Mouse (Mus musculus): Measurements from ENCODE around the gene Hoxb4. TPM values are rescaled to one million over a fixed set of nuclear protein-coding genes. Genes with fewer than 3 reads are reported as not detected.

The Hoxb4 gene
- polyA plus RNA-seq, 1 experiment from 2014 or later, result 7.5 TPM

DNA sequence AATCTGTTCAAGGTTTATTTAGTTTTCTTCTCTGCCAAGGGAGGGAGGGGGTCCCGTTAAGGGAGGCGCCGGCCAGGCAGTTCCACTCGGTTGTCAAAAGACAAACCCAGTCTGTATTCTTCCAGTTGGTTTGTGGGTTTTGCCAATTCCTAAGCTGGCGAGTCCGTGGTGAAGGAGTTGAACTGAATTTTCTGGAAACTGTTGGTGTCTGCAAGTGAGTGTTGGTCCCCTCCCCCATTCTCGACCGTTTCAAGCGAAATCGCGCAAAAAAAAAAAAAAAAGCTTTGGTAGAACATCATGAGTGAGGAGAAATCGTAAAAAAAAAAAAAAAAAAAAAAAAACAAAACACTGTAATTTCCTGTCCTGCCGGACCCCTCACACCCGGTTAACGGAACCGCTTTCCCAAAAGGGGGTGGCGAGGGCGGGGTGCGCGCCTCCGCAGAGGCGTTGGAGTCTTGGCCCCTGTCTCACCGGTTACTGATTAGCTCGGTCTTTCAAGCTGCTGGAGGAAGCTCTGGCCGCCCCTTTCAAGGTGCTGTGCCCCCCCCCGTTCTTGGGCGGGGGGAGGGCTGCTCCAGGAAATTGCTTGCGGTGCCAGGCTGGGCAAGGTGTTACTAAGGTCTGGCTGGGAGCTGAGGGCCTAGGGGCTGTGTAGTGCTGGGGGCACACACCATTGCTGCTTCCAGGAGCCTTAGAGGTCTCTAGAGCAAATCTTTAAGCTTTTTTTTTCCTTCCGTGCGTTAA is 22.8 kb upstream of the Hoxb4 start:
- peak overlapping the region; percentile 99 for H3K4me3 ChIP-seq

DNA sequence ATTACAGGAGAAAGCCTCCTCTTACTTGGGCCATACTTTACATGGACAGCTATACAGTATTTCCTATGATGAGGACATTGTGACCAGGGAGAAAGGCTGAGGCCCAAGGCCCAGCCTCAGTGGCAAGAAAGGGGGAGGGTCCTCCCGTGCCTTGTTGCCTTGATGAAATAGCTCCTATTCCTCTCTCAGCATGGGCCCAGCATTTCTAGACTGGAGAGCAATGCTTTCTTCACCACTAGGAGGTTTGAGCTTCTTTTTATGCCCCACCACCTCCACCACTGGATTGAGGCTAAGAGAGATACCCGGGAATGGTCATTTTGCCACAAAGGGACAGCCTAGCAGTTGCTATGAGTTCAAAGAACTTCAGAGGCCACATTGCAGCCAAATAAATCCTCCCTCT is 21.1 kb upstream of the Hoxb4 start:
- Histone ChIP-seq H3K27ac (replicated peaks) (peak overlapping the region; percentile 100), H3K27me3 (no peaks in the 10 kb centered on the region), H3K36me3 (peaks cover 16% of the 10 kb centered on the region), H3K4me1 (replicated peaks) (peaks cover 51% of the 10 kb centered on the region), H3K4me3 (peak overlapping the region; percentile 99), H3K4me2 (peak overlapping the region; percentile 96), H3K9ac (peak overlapping the region; percentile 100), H3K9me3 (no peaks in the 10 kb centered on the region)
- no peak for ATAC-seq (ENCODE audit: low read depth)
- WGBS, result 11% methylated on average over 2 of the region's 2 CpGs

More for the DNA sequence above, 22.8 kb upstream of the Hoxb4 start:
- Histone ChIP-seq H3K27me3 (no peaks in the 10 kb centered on the region), H3K4me1 (replicated peaks) (peaks cover 49% of the 10 kb centered on the region), H3K9ac (peak overlapping the region; percentile 100), H3K36me3 (no peaks in the 10 kb centered on the region), H3K9me3 (no peaks in the 10 kb centered on the region), H3K27ac (replicated peaks) (peak overlapping the region; percentile 100), H3K4me2 (peak overlapping the region; percentile 96)
- 0% methylated on average over 30 of the region's 30 CpGs for WGBS
- ATAC-seq (ENCODE audit: low read depth), result no peak

DNA sequence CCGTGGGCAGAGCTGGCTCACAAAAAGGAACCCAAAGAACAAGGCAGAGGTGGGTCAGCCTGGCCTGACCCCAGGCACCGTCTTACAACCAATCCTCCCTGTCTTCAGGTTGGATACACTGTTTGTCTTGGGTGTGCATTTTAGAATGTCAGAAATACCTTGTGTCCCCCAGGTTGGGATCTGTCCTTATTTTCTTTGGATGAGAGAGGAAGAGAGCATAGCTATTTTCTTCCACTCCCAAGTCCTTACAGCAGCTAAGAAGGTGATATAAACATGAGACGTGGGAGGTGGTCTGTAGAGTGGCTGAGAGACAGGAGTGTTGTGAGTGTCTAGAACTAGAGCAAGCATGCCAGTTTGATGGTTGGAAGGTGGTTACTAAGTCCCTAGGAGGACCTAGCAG is 20.6 kb upstream of the Hoxb4 start:
- WGBS, result 6% methylated on average over 3 of the region's 3 CpGs
- H3K4me1 ChIP-seq (replicated peaks), result peaks cover 55% of the 10 kb centered on the region
- H3K27me3 ChIP-seq, result no peaks in the 10 kb centered on the region
- peak overlapping the region; percentile 100 for H3K27ac ChIP-seq (replicated peaks)
- no peaks in the 10 kb centered on the region for H3K9me3 ChIP-seq
- no peak for ATAC-seq (ENCODE audit: low read depth)
- peak overlapping the region; percentile 96 for H3K4me2 ChIP-seq
- H3K36me3 ChIP-seq, result peaks cover 21% of the 10 kb centered on the region
- peak overlapping the region; percentile 100 for H3K9ac ChIP-seq
- peak overlapping the region; percentile 99 for H3K4me3 ChIP-seq

DNA sequence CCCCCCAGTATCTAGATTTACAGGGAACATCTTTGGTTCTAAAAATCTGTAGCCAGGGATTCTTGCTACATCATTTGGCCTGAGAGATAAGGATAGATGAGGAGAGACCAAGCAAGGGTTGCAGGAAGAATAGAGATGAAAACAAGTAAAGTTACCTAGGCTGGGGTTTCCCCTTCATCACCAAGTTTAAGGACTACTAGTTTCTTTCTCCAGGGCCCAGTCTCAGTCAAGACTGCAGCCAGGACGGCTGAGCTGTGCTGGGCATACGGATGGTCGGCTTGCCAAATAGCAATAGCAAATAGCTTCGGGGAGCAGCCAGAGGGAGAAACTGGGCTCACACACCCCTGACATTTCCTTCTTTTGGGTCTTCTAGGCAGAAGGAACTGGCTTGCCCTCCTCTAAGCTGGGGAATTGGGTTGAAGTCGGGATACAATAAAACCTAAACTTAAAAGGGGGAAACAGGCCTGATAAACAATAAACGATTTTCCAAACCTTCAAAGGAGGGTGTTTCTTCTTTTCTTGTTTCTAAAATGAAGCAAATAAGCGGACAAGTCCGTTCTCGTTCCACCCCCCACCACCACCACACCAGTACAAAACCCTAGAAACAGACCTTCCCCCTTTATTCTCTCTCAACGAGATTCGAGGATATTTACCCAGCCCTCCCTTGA is 20.0 kb upstream of the Hoxb4 start:
- Histone ChIP-seq H3K27ac (replicated peaks) (peak overlapping the region; percentile 100), H3K4me1 (replicated peaks) (peaks cover 60% of the 10 kb centered on the region), H3K4me2 (peak overlapping the region; percentile 96), H3K27me3 (no peaks in the 10 kb centered on the region), H3K9me3 (no peaks in the 10 kb centered on the region), H3K36me3 (peaks cover 26% of the 10 kb centered on the region), H3K4me3 (peak overlapping the region; percentile 99), H3K9ac (peak overlapping the region; percentile 100)
- WGBS, result 2% methylated on average over 11 of the region's 11 CpGs
- no peak for ATAC-seq (ENCODE audit: low read depth)

DNA sequence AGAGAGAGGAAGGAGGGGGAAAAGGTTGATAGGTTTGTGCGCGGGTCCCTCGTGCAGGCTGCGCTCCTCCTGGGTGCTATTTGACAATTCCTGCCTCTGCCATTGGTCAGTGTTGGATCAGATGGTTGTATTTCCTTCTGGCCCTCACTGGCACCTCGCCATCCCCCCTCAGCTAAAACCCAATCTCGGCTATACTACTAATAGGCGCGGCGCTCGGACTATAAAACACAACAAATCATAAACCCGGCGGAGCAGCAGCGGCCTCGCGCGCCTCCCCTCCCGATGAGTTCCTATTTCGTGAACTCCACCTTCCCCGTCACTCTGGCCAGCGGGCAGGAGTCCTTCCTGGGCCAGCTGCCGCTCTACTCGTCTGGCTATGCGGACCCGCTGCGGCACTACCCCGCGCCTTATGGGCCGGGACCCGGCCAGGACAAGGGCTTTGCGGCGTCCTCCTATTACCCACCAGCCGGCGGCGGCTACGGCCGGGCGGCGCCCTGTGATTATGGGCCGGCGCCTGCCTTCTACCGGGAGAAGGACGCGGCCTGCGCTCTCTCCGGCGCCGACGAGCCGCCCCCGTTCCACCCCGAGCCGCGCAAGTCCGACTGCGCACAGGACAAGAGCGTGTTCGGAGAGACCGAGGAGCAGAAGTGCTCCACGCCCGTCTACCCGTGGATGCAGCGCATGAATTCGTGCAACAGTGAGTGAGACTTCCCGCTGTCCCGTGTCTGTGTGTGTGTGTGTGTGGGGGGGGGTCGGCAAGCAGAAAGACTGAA is 19.0 kb upstream of the Hoxb4 start:
- under 1% methylated on average over 66 of the region's 66 CpGs for WGBS
- no peaks in the 10 kb centered on the region for H3K27me3 ChIP-seq

DNA sequence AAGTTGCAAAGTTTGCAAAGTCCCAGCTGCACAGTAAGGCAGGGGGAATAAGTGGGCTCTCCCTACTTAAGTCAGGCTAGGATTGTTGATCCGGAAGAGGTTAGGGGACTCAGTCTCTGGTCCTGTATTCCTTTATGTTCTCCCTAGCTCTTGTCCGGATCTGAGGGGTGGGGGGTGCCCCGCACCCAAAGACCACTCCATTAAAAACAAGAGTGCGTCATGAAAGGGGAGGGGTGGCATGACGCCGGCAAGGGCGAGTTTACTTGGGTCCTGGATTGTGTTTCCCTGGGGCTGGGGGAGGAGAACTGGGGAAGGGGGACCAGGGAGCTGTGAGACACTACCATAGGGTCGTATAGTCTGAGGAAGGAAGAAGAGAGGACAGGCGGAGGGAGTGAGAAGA is 18.3 kb upstream of the Hoxb4 start:
- peak overlapping the region; percentile 100 for H3K27ac ChIP-seq (replicated peaks)
- H3K9ac ChIP-seq, result peak overlapping the region; percentile 100
- no peak for ATAC-seq (ENCODE audit: low read depth)
- peak overlapping the region; percentile 96 for H3K4me2 ChIP-seq
- peaks cover 74% of the 10 kb centered on the region for H3K4me1 ChIP-seq (replicated peaks)
- WGBS, result 3% methylated on average over 9 of the region's 9 CpGs
- no peaks in the 10 kb centered on the region for H3K9me3 ChIP-seq
- peak overlapping the region; percentile 99 for H3K4me3 ChIP-seq
- H3K27me3 ChIP-seq, result no peaks in the 10 kb centered on the region
- H3K36me3 ChIP-seq, result peaks cover 36% of the 10 kb centered on the region

More for the DNA sequence above, 19.0 kb upstream of the Hoxb4 start:
- peak; percentile 57 for ATAC-seq (ENCODE audit: low read depth)
- Histone ChIP-seq H3K4me1 (replicated peaks) (peaks cover 67% of the 10 kb centered on the region), H3K9me3 (no peaks in the 10 kb centered on the region), H3K27ac (replicated peaks) (peak overlapping the region; percentile 100), H3K4me3 (peak overlapping the region; percentile 99), H3K4me2 (peak overlapping the region; percentile 96), H3K9ac (peak overlapping the region; percentile 100), H3K36me3 (peaks cover 31% of the 10 kb centered on the region)

DNA sequence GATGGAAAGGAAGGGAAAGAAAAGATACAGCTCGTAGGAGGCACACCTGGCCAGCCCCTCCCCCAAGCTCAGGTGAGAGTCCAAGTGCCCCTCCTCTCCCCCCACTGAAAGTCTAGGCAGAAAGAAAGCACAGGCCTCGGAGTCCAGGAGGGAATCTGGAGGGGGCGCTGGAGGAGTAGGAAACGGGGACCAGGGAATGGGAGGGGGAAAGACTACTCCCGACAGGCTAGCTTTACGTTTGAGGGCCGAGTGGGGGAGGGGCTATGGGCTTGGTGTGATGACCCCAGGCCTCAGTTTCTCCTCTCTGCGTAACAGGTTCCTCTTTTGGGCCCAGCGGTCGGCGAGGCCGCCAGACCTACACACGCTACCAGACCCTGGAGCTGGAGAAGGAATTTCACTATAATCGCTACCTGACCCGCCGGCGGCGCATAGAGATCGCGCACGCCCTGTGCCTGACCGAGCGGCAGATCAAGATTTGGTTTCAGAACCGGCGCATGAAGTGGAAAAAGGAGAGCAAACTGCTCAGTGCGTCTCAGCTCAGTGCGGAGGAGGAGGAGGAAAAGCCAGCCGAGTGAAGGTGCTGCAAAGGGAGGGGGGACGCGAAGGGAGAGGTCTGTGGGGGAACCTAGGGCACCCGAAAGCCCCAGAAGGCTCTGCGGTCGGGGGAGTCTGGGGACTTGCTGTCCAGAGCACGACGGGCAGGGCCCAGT is 17.6 kb upstream of the Hoxb4 start:
- Histone ChIP-seq H3K4me3 (peak overlapping the region; percentile 99), H3K27ac (replicated peaks) (peak overlapping the region; percentile 100), H3K9me3 (no peaks in the 10 kb centered on the region), H3K4me1 (replicated peaks) (peaks cover 80% of the 10 kb centered on the region), H3K9ac (peak overlapping the region; percentile 100), H3K4me2 (peak overlapping the region; percentile 96), H3K27me3 (no peaks in the 10 kb centered on the region), H3K36me3 (peaks cover 44% of the 10 kb centered on the region)
- WGBS, result 3% methylated on average over 35 of the region's 35 CpGs
- ATAC-seq (ENCODE audit: low read depth), result no peak

DNA sequence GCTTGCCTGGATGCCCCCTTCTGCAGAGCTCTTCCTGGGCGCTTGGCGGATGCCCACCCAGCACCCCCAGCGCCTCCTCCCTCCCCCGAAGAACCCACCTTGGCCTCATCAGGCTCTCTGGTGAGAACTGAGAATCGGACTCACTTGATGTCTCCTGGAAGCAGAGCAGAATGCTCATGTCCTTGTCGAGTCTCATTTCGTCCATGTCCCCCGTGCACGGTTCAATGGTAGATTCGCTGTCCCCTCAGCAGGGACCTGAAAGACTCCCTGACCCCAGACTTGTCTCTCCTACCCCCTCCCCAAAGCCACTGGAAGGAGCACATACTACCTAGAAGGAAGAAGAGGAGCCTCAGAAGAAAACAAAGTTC is 17.0 kb upstream of the Hoxb4 start:
- Histone ChIP-seq H3K4me3 (peak overlapping the region; percentile 99), H3K27me3 (no peaks in the 10 kb centered on the region), H3K9ac (peak overlapping the region; percentile 100), H3K9me3 (no peaks in the 10 kb centered on the region), H3K36me3 (peaks cover 49% of the 10 kb centered on the region), H3K27ac (replicated peaks) (peak overlapping the region; percentile 100), H3K4me2 (peak overlapping the region; percentile 96), H3K4me1 (replicated peaks) (peaks cover 80% of the 10 kb centered on the region)
- ATAC-seq (ENCODE audit: low read depth), result no peak
- 8% methylated on average over 10 of the region's 10 CpGs for WGBS

DNA sequence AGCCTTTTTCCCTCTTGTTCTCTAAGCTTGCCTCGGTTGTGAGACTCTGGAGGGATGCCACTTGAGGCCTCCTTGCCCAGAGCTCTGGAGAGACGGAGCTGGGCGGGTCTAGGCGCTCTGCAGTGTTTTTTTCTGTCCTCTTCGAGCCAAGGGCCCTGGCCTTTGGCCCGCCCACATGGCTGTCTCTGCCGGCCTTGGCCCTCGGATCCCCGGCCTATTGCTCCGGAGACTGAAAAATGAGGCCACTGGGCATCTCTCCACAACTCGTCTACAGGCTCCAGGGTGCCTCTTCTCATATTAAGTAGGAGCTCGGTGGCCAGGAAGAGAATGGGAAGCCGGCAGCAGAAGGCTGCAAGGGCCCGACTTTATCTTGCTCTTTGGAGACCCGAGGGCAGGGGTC is 16.2 kb upstream of the Hoxb4 start:
- Histone ChIP-seq H3K4me1 (replicated peaks) (peaks cover 80% of the 10 kb centered on the region), H3K9me3 (no peaks in the 10 kb centered on the region), H3K36me3 (peaks cover 52% of the 10 kb centered on the region), H3K4me3 (peak overlapping the region; percentile 99), H3K27me3 (no peaks in the 10 kb centered on the region), H3K27ac (replicated peaks) (peak overlapping the region; percentile 100), H3K4me2 (peak overlapping the region; percentile 96), H3K9ac (peak overlapping the region; percentile 100)
- ATAC-seq (ENCODE audit: low read depth), result no peak
- WGBS, result 7% methylated on average over 15 of the region's 15 CpGs

DNA sequence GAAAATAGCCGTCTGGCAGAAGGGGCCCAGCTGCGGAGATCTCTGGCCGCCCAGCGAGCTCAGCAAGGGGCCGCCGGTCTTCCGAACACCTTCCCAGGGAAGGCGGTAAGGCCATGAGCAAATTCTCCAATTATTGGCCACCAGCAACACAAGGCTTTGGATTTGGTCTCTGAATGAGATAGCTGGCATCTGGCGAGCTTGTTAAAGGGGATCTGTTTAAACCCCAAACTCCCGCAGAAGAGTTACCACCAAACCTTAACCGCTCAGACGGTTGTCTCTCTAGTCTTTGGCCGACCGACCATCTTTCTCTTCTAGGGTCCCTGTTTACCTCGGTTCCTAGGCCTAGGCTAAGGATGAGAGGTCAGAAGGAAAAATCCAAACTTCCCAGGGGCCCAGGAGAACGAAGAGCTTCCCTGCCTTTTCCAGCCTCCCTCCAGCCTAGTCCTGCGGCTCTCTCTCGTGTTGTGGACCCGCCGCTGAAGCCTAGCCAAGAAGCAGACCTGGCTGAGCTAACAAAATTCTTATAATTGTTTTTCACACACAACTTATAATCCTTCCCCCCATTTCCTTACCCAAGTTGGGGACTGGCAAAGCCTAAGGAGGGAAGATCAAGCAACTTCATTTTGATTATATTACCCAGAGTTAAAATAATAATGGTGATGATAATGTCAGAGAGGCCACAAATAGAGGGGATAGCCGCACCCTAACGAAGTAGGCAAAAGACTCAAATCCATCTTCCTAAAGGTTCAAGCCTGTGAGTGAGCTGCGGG is 15.5 kb upstream of the Hoxb4 start:
- peak overlapping the region; percentile 100 for H3K27ac ChIP-seq (replicated peaks)
- no peaks in the 10 kb centered on the region for H3K9me3 ChIP-seq
- ATAC-seq (ENCODE audit: low read depth), result no peak
- peaks cover 80% of the 10 kb centered on the region for H3K4me1 ChIP-seq (replicated peaks)
- peak overlapping the region; percentile 99 for H3K4me3 ChIP-seq
- peak overlapping the region; percentile 96 for H3K4me2 ChIP-seq
- 3% methylated on average over 23 of the region's 23 CpGs for WGBS
- peak overlapping the region; percentile 100 for H3K9ac ChIP-seq
- peaks cover 52% of the 10 kb centered on the region for H3K36me3 ChIP-seq
- H3K27me3 ChIP-seq, result no peaks in the 10 kb centered on the region

Measured in neural tube, embryonic 13.5 days (tissue).